Comparison of ENCODE assay signal across 8 mouse cellular contexts in the genomic region with DNA sequence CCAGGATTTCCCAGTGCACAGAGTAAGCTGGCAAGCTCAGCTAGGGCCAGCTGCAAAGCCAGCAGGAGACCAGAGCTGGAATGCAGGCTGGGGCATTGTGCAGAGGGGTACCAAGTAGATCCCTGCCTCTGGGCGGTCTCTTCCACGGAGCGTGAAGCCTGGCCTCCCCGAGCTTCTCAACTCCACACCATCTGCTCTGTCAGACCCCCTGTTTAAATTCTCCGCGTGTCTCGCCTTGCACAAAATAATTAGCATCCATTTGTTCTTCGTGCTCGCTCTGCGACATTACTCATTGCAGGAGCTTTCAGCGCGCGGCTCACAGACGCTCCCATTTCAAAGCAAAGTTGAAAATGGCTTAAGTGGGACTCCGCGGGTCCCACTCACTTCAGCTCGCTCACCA.
DNase-seq lines count a peak whose midpoint lies in the region; TF ChIP-seq lines count a peak whose summit lies in the region.

No protein-coding gene starts in this region.

- H3K4me3 ChIP-seq in kidney, adult 2 months (ENCODE audit: insufficient read depth, low read depth, low read length): no peak overlapping the region

- peak; percentile 26 to 40 for DNase-seq in kidney, postnatal 4 days
- no peak for DNase-seq in kidney, adult 2 months
- DNase-seq in frontal cortex, adult 2 months (ENCODE audit: extremely low spot score in 1 of 2, low spot score in 1 of 2): peak; percentile 58 to 69
- DNase-seq in left cerebral cortex, postnatal 25 days (ENCODE audit: low spot score in 2 of 2): peak; percentile 54 to 74
- DNase-seq in right cerebral cortex, adult 18-20 months: peak; percentile 51
- DNase-seq in natural killer cell, adult 2 months (ENCODE audit: low spot score in 2 of 2): no peak
- DNase-seq in adipocyte (ENCODE audit: low spot score): no peak
- no peak for DNase-seq in adrenal gland, adult 18-20 months (ENCODE audit: low spot score in 2 of 2)

- intact Hi-C loops in left cerebral cortex, postnatal 25 days (cut with DNase I): no loop called here

- WGBS in kidney, adult 2 months: 4% methylated on average over 17 of the region's 17 CpGs

- no peak for TF ChIP-seq CTCF in kidney, adult 2 months (conservative IDR thresholded peaks at IDR 0.05; ENCODE audit: insufficient read depth, insufficient read length, low read depth, low read length)

- H3K27me3 ChIP-seq in kidney, adult 2 months (replicated peaks; ENCODE audit: control insufficient read depth, insufficient read depth, low read length): no peaks in the 10 kb centered on the region

- no peaks in the 10 kb centered on the region for H3K36me3 ChIP-seq in kidney, adult 2 months (ENCODE audit: control insufficient read depth, insufficient read depth, low read length)

- H3K27ac ChIP-seq in kidney, adult 2 months (ENCODE audit: insufficient read depth, low read depth, low read length): no peak overlapping the region

- H3K4me1 ChIP-seq in kidney, adult 2 months (ENCODE audit: control insufficient read depth, insufficient read depth, low read length): no peaks in the 10 kb centered on the region

- no peak for TF ChIP-seq POLR2A in kidney, adult 2 months (IDR thresholded peaks at IDR 0.05; ENCODE audit: low read depth, low read length)

Comparison
In these comparisons a context has a peak if more than half of its experiments do, and no peak if none do; other contexts are left out.
1. DNase-seq: peak in kidney, postnatal 4 days (2 of 2), frontal cortex, adult 2 months (2 of 2), left cerebral cortex, postnatal 25 days (2 of 2) and right cerebral cortex, adult 18-20 months (single experiment); none in kidney, adult 2 months (single experiment), natural killer cell, adult 2 months (0 of 2), adipocyte (single experiment) and adrenal gland, adult 18-20 months (0 of 2).